Mouse (Mus musculus): ENCODE data around the gene Cd7.
"Not testable (repeated sequence)": the region's sequence is repeated elsewhere in the genome, so short reads cannot be mapped to it uniquely, and the experiment has no call there.

Cd7 gene

DNA sequence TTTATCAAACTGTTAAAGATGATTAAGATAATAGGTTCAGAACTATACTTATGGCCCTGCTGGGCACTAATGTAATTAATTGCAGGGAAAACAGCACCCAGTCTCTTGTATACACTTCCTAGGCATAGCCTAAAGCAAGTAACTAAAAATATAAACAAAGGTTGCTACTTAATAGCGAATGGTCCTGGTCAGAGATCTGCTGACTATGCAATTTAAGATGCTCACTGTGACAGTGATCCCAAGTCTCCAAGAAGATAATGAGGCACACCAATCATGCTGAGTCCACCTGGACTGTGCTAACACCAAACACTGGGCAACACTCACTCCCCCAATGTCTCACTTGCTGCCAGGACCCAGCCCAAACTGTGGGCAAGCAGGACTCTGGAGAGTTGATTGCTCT, 10.6 kb upstream of the Cd7 start:
- DNase-seq (ENCODE audit: extremely low read depth, low read depth, low spot score) = no peak

GRCm38 (mm10) chr11:121047826-121048399, 8.7 kb upstream of the Cd7 start:
- DNase-seq (ENCODE audit: extremely low read depth, low read depth, low spot score) = no peak

GRCm38 (mm10) chr11:121045286-121045685, 6.1 kb upstream of the Cd7 start:
- no peak for DNase-seq (ENCODE audit: extremely low read depth, low read depth, low spot score)

GRCm38 (mm10) chr11:121043025-121043424, 3.8 kb upstream of the Cd7 start:
- DNase-seq (ENCODE audit: extremely low read depth, low read depth, low spot score) = not testable (repeated sequence)

DNA sequence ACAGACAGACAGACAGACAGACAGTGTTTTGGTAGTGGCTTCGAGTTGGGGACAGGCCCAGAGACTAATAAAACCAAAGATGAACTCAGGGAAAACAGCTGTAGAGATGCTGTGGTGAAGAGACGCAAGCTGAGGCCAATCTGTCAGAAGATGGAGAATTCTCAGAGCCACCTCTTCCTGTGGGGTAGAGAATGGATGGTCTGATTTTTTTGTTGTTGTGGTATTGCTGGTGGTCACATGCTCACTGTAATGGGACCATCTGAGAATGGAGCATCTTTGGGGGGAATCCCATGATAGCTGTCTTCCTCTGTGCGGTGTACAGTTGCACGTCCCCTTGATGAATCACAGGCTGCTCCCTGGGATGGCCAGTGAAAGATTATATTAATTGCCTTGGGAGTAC, 3.3 kb upstream of the Cd7 start:
- no peak for DNase-seq (ENCODE audit: extremely low read depth, low read depth, low spot score)

- no peak for DNase-seq (ENCODE audit: extremely low read depth, low read depth, low spot score)
These were observed 2.4 kb upstream of the Cd7 start for GRCm38 (mm10) chr11:121041636-121042035.

DNA sequence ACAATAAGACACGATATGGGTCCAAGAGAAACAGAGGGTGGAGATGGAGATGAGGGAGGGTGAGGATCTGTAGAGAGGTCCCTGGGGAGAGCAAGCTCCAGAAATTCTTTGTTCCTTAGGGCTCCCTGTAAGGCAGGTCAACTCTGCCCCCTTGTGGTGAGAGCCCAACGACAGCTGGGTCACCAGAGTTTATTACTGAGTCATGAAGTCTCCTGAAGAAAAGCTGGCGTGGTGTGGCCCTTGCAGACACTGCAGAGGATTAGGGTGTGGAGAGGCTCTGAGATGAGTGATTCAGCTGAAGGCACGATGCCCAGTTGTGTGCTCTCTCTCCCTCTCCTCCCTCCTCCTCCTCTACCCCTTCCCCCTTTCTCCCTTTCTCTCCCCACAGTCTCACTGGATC, 2.0 kb upstream of the Cd7 start:
- DNase-seq (ENCODE audit: extremely low read depth, low read depth, low spot score) = no peak

DNA sequence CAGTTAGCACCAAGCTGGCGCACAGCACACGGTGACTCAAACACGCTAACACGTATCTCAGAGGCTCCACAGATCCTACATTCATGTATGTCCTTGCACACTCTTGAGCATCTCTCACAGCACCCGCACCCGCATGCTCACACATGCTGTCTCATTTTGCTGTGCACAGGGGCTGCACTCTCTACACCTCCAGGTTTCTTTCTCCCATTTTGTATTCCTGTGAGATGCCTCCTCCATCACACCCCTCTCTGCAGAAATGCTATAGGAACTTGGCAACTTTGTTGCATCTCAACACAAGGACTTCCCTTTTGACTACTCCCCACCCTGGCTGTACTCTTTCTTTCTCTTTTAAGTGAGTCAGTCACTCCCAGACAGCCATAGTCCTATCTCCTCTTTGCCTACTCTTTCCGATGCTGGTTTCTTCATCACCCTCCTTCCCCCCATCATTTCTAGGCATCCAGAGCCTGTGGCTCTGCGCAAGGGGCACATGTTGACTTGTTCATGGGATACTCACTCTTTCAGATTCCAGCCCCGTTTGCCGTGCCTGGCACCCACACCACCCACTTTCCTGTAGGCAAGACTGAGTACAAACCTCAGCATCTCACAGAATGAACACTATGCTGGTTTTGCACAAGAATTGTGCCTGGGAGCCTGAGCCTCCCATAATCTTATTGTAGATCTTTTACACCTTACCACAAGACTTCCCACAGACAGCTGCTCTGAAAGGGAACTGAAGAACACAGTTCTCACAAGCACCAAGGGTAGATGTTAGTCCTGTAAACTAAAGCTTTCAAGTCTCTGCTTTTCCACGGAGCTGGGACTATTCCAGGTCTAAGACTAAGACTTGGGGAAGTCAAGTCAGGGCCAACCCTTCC, 615 bp downstream of the Cd7 start:
- DNase-seq (ENCODE audit: extremely low read depth, low read depth, low spot score) = no peak

- DNase-seq (ENCODE audit: extremely low read depth, low read depth, low spot score) = no peak
These were observed 6.1 kb downstream of the Cd7 start for GRCm38 (mm10) chr11:121033118-121033517.

DNA sequence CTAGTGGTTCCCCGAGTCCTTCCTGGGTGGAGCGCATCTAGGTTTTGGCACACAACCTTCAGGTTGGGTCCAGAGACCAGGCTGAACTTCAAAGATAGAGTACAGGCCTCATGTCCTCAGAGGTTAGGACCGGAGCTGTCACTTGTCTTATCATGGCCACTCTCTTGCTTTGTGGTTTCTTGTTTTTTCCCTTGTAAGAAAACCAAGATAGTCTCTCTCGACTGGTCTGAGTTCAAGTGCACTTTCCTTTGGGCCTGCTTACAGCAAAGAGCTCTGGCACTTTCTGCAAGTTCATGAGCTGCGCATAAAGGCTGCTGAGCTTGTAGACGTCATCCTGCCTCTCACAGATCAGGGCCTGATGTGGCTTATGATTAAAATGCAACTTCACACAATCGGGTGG, 12.0 kb downstream of the Cd7 start:
- DNase-seq (ENCODE audit: extremely low read depth, low read depth, low spot score) = no peak

- DNase-seq (ENCODE audit: extremely low read depth, low read depth, low spot score) = no peak
These were observed 15.1 kb downstream of the Cd7 start for GRCm38 (mm10) chr11:121024163-121024562.

DNA sequence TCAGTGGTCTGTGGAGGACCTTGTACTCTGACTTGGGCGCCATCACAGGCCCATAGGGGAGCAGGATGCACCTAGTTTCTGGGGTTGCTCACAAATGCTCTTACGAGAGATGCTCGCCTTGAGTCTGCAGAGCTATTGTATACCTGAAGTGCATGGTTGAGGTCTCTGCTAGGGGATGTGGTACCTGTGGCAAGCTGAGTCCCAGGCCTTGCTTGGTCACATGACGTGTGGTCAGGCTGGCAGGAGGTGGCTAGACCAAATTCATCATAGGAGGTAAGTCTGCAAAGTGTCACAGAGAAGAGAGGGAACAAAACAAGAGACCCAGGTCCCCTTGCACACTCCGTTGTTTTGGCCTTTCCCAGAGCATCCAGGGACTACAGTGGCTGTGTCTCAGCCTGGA, 19.7 kb downstream of the Cd7 start:
- DNase-seq (ENCODE audit: extremely low read depth, low read depth, low spot score) = no peak

GRCm38 (mm10) chr11:121017703-121018102, 21.5 kb downstream of the Cd7 start:
- DNase-seq (ENCODE audit: extremely low read depth, low read depth, low spot score) = no peak

DNA sequence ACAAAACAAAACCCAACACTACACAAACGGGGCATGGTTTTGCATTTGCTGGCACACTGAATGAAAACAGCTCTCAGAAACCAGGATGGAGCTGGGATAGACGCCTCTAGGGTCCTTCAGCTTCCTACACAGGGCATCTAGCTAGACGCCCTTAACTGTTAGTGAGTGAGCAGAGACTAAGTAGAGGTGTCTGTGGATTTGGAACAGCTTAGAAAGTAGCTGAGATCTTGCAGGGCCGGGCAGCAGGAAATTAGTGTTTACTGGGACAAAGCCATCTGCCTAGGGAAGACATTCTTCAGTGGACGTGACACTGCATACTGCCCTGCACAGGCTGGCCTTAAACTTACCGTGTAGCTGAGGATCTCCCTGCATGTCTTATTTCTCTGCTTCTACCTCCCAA, 23.7 kb downstream of the Cd7 start:
- no peak for DNase-seq (ENCODE audit: extremely low read depth, low read depth, low spot score)

DNA sequence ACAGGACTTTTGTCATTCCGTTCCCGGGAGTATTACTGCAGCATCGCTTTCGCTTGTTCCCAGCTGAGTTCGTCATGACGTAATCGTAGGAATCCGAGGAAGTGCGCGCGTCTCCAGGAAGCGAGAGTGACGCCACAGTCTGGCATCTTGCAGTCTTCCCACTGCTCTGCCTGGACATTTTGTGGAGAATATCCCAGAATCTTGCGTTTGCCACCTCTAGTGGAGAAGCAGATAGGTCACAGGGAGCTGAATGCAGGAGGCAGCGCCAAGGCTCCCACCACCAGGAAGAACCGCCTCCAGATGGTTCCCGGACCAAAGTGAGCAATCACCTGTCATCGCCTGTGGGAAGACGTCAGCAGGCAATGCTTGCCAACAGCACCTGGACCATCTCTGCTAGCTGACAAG, 24.3 kb downstream of the Cd7 start:
- DNase-seq (ENCODE audit: extremely low read depth, low read depth, low spot score) = no peak

DNA sequence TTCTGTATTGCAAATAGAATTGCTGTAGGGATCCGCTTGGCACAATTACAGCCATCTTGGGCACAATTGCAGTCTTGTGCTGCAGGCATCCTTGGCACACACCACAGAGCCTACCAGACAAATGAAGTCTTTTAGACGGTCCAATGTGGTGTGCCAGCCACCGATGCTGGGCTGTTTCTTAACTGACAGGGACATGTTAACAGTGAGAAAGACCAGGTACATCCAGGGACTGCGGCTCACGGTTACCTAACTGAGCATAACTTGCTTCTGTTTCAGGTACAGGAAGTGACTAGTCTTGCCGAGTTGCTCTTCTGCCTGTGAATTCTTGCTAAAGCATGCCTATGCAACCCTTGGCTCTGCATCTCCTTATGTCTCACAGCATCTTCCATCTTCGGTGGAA, 25.6 kb downstream of the Cd7 start:
- DNase-seq (ENCODE audit: extremely low read depth, low read depth, low spot score) = peak; percentile 93

DNA sequence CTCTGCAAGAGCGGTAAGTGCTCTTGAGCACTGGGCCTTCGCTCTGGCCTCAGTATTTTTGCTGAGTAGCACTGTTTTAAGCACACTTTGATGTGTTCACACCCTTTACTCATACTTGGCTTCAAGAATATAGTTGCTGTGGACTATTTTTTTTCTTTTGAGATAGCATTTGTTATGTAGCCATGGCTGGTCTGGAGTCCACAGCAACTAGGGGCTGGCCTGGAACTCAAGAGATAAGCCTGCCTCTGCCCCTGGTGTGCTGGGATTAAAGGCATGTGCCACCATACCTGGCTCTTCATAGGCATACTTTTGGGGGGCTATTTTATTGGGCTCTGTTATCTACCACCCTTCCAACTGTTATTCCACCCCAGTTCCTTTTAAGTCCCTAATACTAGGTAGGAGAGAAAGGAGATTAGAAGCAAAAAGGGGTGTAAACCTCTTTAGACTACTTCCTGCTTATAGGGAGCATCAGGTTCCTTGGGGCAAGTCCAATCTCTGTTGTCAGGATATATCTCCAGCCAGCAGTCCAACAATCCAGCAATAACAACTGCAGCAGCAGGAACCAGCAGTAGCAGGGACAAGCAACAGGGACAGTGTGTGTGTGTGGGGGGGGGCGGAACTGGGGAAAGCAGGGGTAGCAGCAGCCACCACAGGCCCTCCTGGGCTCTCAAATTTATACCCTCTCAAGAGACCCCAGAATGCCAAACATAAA, 29.0 kb downstream of the Cd7 start:
- no peak for DNase-seq (ENCODE audit: extremely low read depth, low read depth, low spot score)

DNA sequence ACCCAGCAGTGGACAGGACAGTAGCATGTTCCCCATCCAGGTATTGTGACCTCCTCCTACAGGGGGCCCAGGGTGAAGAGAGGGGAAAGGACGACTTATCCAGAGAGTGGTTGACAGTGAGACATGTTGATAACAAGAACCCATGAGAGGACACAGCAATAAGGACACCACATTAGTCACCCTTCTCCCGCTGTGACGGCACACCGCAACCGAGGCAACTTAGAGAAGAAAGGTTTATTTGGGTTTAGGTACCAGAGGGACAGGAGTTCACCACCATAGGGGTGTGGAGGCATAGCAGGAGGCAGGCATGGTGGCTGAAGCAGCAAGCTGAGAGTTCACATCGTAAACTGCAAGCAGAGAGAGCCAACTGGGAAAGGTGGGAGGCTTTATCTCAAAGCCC, 33.0 kb downstream of the Cd7 start:
- no peak for DNase-seq (ENCODE audit: extremely low read depth, low read depth, low spot score)

GRCm38 (mm10) chr11:121004281-121004680, 34.9 kb downstream of the Cd7 start:
- DNase-seq (ENCODE audit: extremely low read depth, low read depth, low spot score) = no peak

DNA sequence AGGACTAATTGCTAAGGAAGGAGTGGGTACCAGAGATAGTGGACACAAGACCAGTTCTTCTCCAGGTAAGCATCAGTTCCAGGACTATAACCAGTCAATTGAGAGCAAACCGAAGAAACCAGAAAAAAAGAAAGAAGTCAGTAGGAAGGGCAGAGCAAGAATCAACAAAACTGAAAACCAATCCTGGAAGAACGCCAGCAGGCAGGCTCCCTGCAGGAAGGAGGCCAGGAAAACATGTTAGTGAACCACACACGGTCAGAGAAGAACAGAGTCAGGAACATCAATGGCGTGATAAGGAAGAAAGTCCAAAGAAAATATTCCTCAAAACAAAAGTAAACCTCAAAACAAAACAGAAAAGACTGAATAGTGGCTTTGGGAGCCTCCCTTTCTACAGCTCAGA, 37.3 kb downstream of the Cd7 start:
- DNase-seq (ENCODE audit: extremely low read depth, low read depth, low spot score) = no peak

- no peak for DNase-seq (ENCODE audit: extremely low read depth, low read depth, low spot score)
These were observed 44.5 kb downstream of the Cd7 start for GRCm38 (mm10) chr11:120994741-120995140.

DNA sequence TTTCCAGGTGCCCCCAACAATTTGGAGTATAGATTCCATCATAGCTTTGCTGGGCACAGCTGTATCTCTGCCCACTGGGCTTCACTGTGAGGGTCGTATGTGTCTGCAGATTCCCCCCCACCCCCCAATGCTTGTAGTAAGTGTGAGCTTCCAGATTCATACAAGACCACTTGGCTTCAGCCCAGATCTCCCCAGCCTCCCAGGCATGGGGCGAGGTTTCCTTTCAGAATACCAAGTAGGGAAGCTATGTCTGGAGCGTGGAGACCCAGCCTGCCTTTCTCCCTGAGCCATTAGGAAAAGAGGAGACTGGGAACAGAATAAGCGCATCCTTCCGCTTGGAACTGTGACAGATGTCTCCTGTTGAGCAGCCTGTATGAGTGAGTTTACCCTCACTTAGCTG, 45.6 kb downstream of the Cd7 start:
- DNase-seq (ENCODE audit: extremely low read depth, low read depth, low spot score) = no peak
